Mouse (Mus musculus) E14TG2a.4 (cell line): ENCODE measurements at regions not wholly inside any gene's neighbourhood (a gene's known extent, or its start where the extent isn't known, plus 50 kb on each side); places are given as distances from the start of the nearest gene placed in this dataset.

ENCODE experiments used
- CTCF ChIP-seq: conservative IDR thresholded peaks from 2 replicates; pipeline ENCODE4 v1.5.1; 2014; ENCODE audit warnings: low read length
- POU5F1 ChIP-seq: IDR thresholded peaks from 2 replicates; pipeline ENCODE4 v1.6.1; 2014; ENCODE audit warnings: low read length, borderline replicate concordance

DNA sequence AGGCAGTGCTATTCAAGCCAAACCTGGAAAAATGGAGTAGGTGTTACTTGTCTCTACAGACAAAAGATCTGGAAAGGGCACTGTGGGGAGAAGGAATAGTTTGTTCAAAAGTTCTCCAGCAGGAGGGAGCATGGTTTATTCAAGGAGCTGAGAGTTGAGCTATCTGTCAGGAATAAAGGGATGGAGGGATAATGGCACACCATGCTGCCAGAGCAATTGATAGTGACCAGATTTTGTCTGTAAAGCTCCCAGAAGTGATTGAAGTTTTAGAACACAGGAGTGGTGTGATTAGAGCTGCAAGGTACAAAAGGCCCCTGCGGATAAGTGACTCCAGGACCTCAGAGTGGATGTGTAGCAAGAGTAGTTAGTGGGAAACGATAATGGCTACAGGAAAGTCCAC, 330.7 kb upstream of the Chrm3 start:
- TF ChIP-seq CTCF (no peak), POU5F1 (no peak)
